Mouse (Mus musculus) cerebellum, postnatal 4 days (tissue): ENCODE measurements around the gene Mmaa.
A peak's percentile ranks its signal among the peaks of the same experiment; 100 is the strongest.

Source experiments
- DNase-seq, 2 experiments: peaks; one replicate each; pipeline ENCODE4 v3.0.0; 2022; ENCODE audit warnings: low spot score in 2 of 2, mixed read lengths in 1 of 2

Mmaa gene

GRCm38 (mm10) chr8:79222106-79222751 is 72.5 kb downstream of the Mmaa start:
- peak in 1 of 2 experiments; percentile 23 for DNase-seq
